Mouse (Mus musculus): ENCODE results near the gene Ptprq. TPM values are rescaled to one million over a fixed set of nuclear protein-coding genes. Genes with fewer than 3 reads are reported as not detected.

Ptprq gene
- polyA plus RNA-seq, 1 experiment: not detected

GRCm38 (mm10) chr10:107735448-107735847 is 15.6 kb upstream of the Ptprq start:
- Histone ChIP-seq H3K36me3 (ENCODE audit: control insufficient read depth) (no peaks in the 10 kb centered on the region), H3K27me3 (ENCODE audit: control insufficient read depth) (no peaks in the 10 kb centered on the region), H3K4me1 (ENCODE audit: control insufficient read depth) (no peaks in the 10 kb centered on the region), H3K4me3 (replicated peaks) (no peak overlapping the region), H3K9me3 (ENCODE audit: control insufficient read depth, low read length) (0 out of 2 replicates have a peak, but pooled peaks cover 2% of the 10 kb centered on the region)
- TF ChIP-seq TAL1 (IDR thresholded peaks at IDR 0.05; ENCODE audit: low read length) (no peak), GATA1 (IDR thresholded peaks at IDR 0.05; ENCODE audit: low read length) (no peak)

GRCm38 (mm10) chr10:107734327-107734726 is 14.5 kb upstream of the Ptprq start:
- H3K4me3 ChIP-seq (replicated peaks): no peak overlapping the region
- H3K4me1 ChIP-seq (ENCODE audit: control insufficient read depth): no peaks in the 10 kb centered on the region
- H3K9me3 ChIP-seq (ENCODE audit: control insufficient read depth, low read length): 0 out of 2 replicates have a peak, but pooled peaks cover 2% of the 10 kb centered on the region
- H3K27me3 ChIP-seq (ENCODE audit: control insufficient read depth): no peaks in the 10 kb centered on the region
- H3K36me3 ChIP-seq (ENCODE audit: control insufficient read depth): no peaks in the 10 kb centered on the region
- no peak for TF ChIP-seq GATA1 (IDR thresholded peaks at IDR 0.05; ENCODE audit: low read length)
- no peak for TF ChIP-seq TAL1 (IDR thresholded peaks at IDR 0.05; ENCODE audit: low read length)

DNA sequence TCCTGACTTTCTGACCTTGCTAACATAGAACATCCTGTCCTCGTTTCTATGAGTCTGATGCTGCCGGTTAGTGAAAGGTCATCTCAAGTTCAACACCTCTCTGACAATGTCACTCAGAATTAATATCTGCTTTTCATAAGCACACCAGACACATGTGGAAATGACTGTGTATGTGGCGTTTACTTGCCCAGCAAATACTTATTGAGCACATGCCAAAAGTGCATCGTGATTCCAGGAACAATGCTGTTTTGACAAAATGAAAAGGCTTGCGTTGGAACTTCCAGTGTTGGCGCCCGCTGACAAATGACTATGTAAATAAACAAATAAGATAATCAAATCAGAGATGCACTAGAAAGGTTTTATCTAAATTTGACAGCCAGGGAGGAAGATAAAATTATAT is 5.8 kb upstream of the Ptprq start:
- no peak for TF ChIP-seq GATA1 (IDR thresholded peaks at IDR 0.05; ENCODE audit: low read length)
- TF ChIP-seq TAL1 (IDR thresholded peaks at IDR 0.05; ENCODE audit: low read length): no peak
- peaks cover 4% of the 10 kb centered on the region; the same call in 1 of the 2 replicates for H3K9me3 ChIP-seq (ENCODE audit: control insufficient read depth, low read length)
- no peaks in the 10 kb centered on the region for H3K36me3 ChIP-seq (ENCODE audit: control insufficient read depth)
- no peak overlapping the region for H3K4me3 ChIP-seq (replicated peaks)
- no peaks in the 10 kb centered on the region for H3K4me1 ChIP-seq (ENCODE audit: control insufficient read depth)
- no peaks in the 10 kb centered on the region for H3K27me3 ChIP-seq (ENCODE audit: control insufficient read depth)

- TF ChIP-seq GATA1 (IDR thresholded peaks at IDR 0.05; ENCODE audit: low read length): no peak
- no peak for TF ChIP-seq TAL1 (IDR thresholded peaks at IDR 0.05; ENCODE audit: low read length)
- Histone ChIP-seq H3K9me3 (ENCODE audit: control insufficient read depth, low read length) (no peaks in the 10 kb centered on the region), H3K27me3 (ENCODE audit: control insufficient read depth) (no peaks in the 10 kb centered on the region), H3K4me3 (replicated peaks) (no peak overlapping the region), H3K4me1 (ENCODE audit: control insufficient read depth) (no peaks in the 10 kb centered on the region), H3K36me3 (ENCODE audit: control insufficient read depth) (no peaks in the 10 kb centered on the region)
Measured at GRCm38 (mm10) chr10:107704443-107704842, 15.4 kb downstream of the Ptprq start.

DNA sequence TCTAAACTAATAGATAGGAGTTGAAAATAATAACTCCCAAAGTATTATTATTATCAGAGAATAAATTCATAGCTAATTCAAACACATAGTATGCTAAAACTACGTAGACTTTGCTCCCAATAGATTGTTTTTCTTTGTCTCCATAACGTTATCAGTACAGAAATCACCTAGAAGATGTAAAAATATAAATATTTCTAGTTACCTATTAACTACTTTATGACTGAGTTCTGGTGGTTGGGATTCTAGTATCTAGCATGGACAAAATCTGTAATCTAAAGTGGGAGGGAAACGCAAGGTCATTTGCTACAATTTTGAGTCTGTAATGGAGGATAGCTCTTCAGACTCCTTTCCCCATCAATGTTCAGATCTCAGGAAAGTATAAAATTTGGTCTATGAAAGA is 18.9 kb downstream of the Ptprq start:
- Histone ChIP-seq H3K4me3 (replicated peaks) (no peak overlapping the region), H3K27me3 (ENCODE audit: control insufficient read depth) (no peaks in the 10 kb centered on the region), H3K9me3 (ENCODE audit: control insufficient read depth, low read length) (no peaks in the 10 kb centered on the region), H3K36me3 (ENCODE audit: control insufficient read depth) (no peaks in the 10 kb centered on the region), H3K4me1 (ENCODE audit: control insufficient read depth) (no peaks in the 10 kb centered on the region)
- TF ChIP-seq GATA1 (IDR thresholded peaks at IDR 0.05; ENCODE audit: low read length) (no peak), TAL1 (IDR thresholded peaks at IDR 0.05; ENCODE audit: low read length) (no peak)

GRCm38 (mm10) chr10:107698716-107699115 is 21.1 kb downstream of the Ptprq start:
- Histone ChIP-seq H3K9me3 (ENCODE audit: control insufficient read depth, low read length) (no peaks in the 10 kb centered on the region), H3K4me3 (replicated peaks) (no peak overlapping the region), H3K27me3 (ENCODE audit: control insufficient read depth) (no peaks in the 10 kb centered on the region), H3K36me3 (ENCODE audit: control insufficient read depth) (no peaks in the 10 kb centered on the region), H3K4me1 (ENCODE audit: control insufficient read depth) (no peaks in the 10 kb centered on the region)
- TF ChIP-seq TAL1 (IDR thresholded peaks at IDR 0.05; ENCODE audit: low read length) (no peak), GATA1 (IDR thresholded peaks at IDR 0.05; ENCODE audit: low read length) (no peak)

- Histone ChIP-seq H3K36me3 (ENCODE audit: control insufficient read depth) (no peaks in the 10 kb centered on the region), H3K9me3 (ENCODE audit: control insufficient read depth, low read length) (peaks cover 2% of the 10 kb centered on the region; the same call in 1 of the 2 replicates), H3K4me1 (ENCODE audit: control insufficient read depth) (no peaks in the 10 kb centered on the region), H3K4me3 (replicated peaks) (no peak overlapping the region), H3K27me3 (ENCODE audit: control insufficient read depth) (no peaks in the 10 kb centered on the region)
- TF ChIP-seq TAL1 (IDR thresholded peaks at IDR 0.05; ENCODE audit: low read length) (no peak), GATA1 (IDR thresholded peaks at IDR 0.05; ENCODE audit: low read length) (no peak)
Measured at GRCm38 (mm10) chr10:107697177-107697576, 22.7 kb downstream of the Ptprq start.

DNA sequence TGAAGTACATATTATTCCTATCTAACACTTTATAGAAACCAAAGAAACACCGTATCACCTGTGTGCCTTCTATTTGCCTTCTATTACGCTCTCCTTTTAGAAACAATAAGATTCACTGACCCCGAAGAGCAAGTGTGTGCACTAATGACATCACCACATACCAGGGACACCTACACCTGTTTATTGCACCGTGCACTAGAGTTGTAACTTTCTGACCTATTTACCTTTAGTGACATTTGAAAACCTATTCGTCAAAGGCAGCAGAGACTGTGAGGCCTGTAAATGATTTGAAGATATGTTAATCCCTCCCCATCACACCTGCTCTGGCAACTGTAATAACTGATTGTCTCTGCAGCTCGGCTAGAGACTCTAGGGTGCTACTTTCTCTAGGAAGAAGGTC is 32.5 kb downstream of the Ptprq start:
- Histone ChIP-seq H3K4me3 (replicated peaks) (no peak overlapping the region), H3K36me3 (ENCODE audit: control insufficient read depth) (no peaks in the 10 kb centered on the region), H3K27me3 (ENCODE audit: control insufficient read depth) (no peaks in the 10 kb centered on the region), H3K4me1 (ENCODE audit: control insufficient read depth) (no peaks in the 10 kb centered on the region), H3K9me3 (ENCODE audit: control insufficient read depth, low read length) (peaks cover 7% of the 10 kb centered on the region; the same call in 1 of the 2 replicates)
- TF ChIP-seq TAL1 (IDR thresholded peaks at IDR 0.05; ENCODE audit: low read length) (no peak), GATA1 (IDR thresholded peaks at IDR 0.05; ENCODE audit: low read length) (no peak)

- no peak for TF ChIP-seq TAL1 (IDR thresholded peaks at IDR 0.05; ENCODE audit: low read length)
- TF ChIP-seq GATA1 (IDR thresholded peaks at IDR 0.05; ENCODE audit: low read length): no peak
- H3K36me3 ChIP-seq (ENCODE audit: control insufficient read depth): no peaks in the 10 kb centered on the region
- no peaks in the 10 kb centered on the region for H3K27me3 ChIP-seq (ENCODE audit: control insufficient read depth)
- no peak overlapping the region for H3K4me3 ChIP-seq (replicated peaks)
- no peaks in the 10 kb centered on the region for H3K4me1 ChIP-seq (ENCODE audit: control insufficient read depth)
- H3K9me3 ChIP-seq (ENCODE audit: control insufficient read depth, low read length): peaks cover 9% of the 10 kb centered on the region; the same call in 1 of the 2 replicates
Measured at GRCm38 (mm10) chr10:107675994-107676393, 43.9 kb downstream of the Ptprq start.

Data from erythroblast, embryonic 14.5 days (primary cell).